In genomic region chr3:59204719-59205503, GRCm38 (mm10) we compare ENCODE assay signal across 15 mouse cellular contexts. TPM values are rescaled to one million over a fixed set of nuclear protein-coding genes. Genes with fewer than 3 reads are reported as not detected.
DNase-seq lines count a peak whose midpoint lies in the region; ATAC-seq and TF ChIP-seq lines count a peak whose summit lies in the region.
"Had no signal": no experiment of that assay in that cellular context is flagged by ENCODE, and none has a peak within 500 bp of the region (broad histone marks: within the 10 kb centered on the region; RNA-seq: fewer than 3 reads in every experiment).

No protein-coding gene starts in this region.

- H3K4me3 ChIP-seq in forebrain, embryonic 14.5 days (ENCODE audit: low read depth, low read length) = no peak overlapping the region
- no peak overlapping the region for H3K4me3 ChIP-seq in forebrain, embryonic 15.5 days
- no peak overlapping the region for H3K4me3 ChIP-seq in lung, embryonic 16.5 days (ENCODE audit: low read length)
- no peak overlapping the region for H3K4me3 ChIP-seq in lung, adult 2 months (replicated peaks; ENCODE audit: extremely low read depth, low read depth, low read length)
- no peak overlapping the region for H3K4me3 ChIP-seq in limb, embryonic 14.5 days (replicated peaks; ENCODE audit: low read length)
- H3K4me3 ChIP-seq: limb, embryonic 12.5 days had no signal

- no peak for TF ChIP-seq POLR2A in lung, adult 2 months (IDR thresholded peaks at IDR 0.05; ENCODE audit: borderline replicate concordance, extremely low read depth, low read depth, low read length)
- TF ChIP-seq POLR2A in limb, embryonic 14.5 days (IDR thresholded peaks at IDR 0.05; ENCODE audit: borderline replicate concordance, extremely low read depth, insufficient read depth, insufficient read length) = no peak

- no peak for TF ChIP-seq CTCF in lung, adult 2 months (IDR thresholded peaks at IDR 0.05; ENCODE audit: insufficient read depth, low read length)

- WGBS in forebrain, embryonic 14.5 days = 59% methylated on average over 11 of the region's 11 CpGs
- WGBS in forebrain, embryonic 15.5 days = 61% methylated on average over 11 of the region's 11 CpGs
- WGBS in lung, embryonic 16.5 days = 36% methylated on average over 11 of the region's 11 CpGs
- WGBS in lung, adult 2 months = 50% methylated on average over 11 of the region's 11 CpGs
- WGBS in limb, embryonic 14.5 days = 38% methylated on average over 11 of the region's 11 CpGs

- ATAC-seq in forebrain, embryonic 14.5 days = peak; percentile 22; the same call in 1 of the 2 replicates
- ATAC-seq in forebrain, embryonic 15.5 days (replicated peaks) = no peak
- ATAC-seq in lung, embryonic 16.5 days (ENCODE audit: low read depth) = no peak
- peak; percentile 31; the same call in 1 of the 2 replicates for ATAC-seq in limb, embryonic 14.5 days (ENCODE audit: low FRiP score, low read depth)
- ATAC-seq in erythroid progenitor cell, adult 5-6 weeks (replicated peaks; ENCODE audit: low FRiP score, poor library complexity, severe bottlenecking) = no peak
- ATAC-seq: hindbrain, postnatal 0 days had no signal

- no peaks in the 10 kb centered on the region for H3K27me3 ChIP-seq in forebrain, embryonic 14.5 days (replicated peaks; ENCODE audit: control insufficient read depth, insufficient read depth, low read length)
- no peaks in the 10 kb centered on the region for H3K27me3 ChIP-seq in forebrain, embryonic 15.5 days
- H3K27me3 ChIP-seq in lung, embryonic 16.5 days (ENCODE audit: control insufficient read depth, insufficient read depth, low read depth, low read length) = no peaks in the 10 kb centered on the region
- no peaks in the 10 kb centered on the region for H3K27me3 ChIP-seq in limb, embryonic 14.5 days (ENCODE audit: control insufficient read depth, insufficient read depth, low read length)
- H3K27me3 ChIP-seq: limb, embryonic 12.5 days had no signal

- H3K9ac ChIP-seq in forebrain, embryonic 14.5 days (ENCODE audit: low read length) = no peak overlapping the region
- no peak overlapping the region for H3K9ac ChIP-seq in forebrain, embryonic 15.5 days (replicated peaks)
- no peak overlapping the region for H3K9ac ChIP-seq in lung, embryonic 16.5 days (ENCODE audit: low read length)
- H3K9ac ChIP-seq in limb, embryonic 14.5 days (ENCODE audit: low read depth, low read length, severe bottlenecking) = no peak overlapping the region
- H3K9ac ChIP-seq: limb, embryonic 12.5 days had no signal

- no peaks in the 10 kb centered on the region for H3K4me1 ChIP-seq in forebrain, embryonic 14.5 days (ENCODE audit: control insufficient read depth, insufficient read depth, low read length)
- H3K4me1 ChIP-seq in forebrain, embryonic 15.5 days = no peaks in the 10 kb centered on the region
- peaks cover 10% of the 10 kb centered on the region for H3K4me1 ChIP-seq in lung, embryonic 16.5 days (replicated peaks; ENCODE audit: control insufficient read depth, insufficient read depth, low read length)
- peaks cover 3% of the 10 kb centered on the region; the same call in 1 of the 2 replicates for H3K4me1 ChIP-seq in lung, adult 2 months (ENCODE audit: control insufficient read depth, insufficient read depth, low read length)
- peaks cover 14% of the 10 kb centered on the region; the same call in 1 of the 2 replicates for H3K4me1 ChIP-seq in limb, embryonic 14.5 days (ENCODE audit: control insufficient read depth, insufficient read depth, low read length)

- H3K4me2 ChIP-seq in forebrain, embryonic 14.5 days (ENCODE audit: low read length) = no peak overlapping the region
- no peak overlapping the region for H3K4me2 ChIP-seq in forebrain, embryonic 15.5 days (replicated peaks)
- no peak overlapping the region for H3K4me2 ChIP-seq in lung, embryonic 16.5 days (ENCODE audit: low read depth, low read length)
- H3K4me2 ChIP-seq in limb, embryonic 14.5 days (replicated peaks; ENCODE audit: low read depth, low read length, severe bottlenecking) = no peak overlapping the region
- H3K4me2 ChIP-seq: limb, embryonic 12.5 days had no signal

- no peaks in the 10 kb centered on the region for H3K9me3 ChIP-seq in forebrain, embryonic 14.5 days (replicated peaks; ENCODE audit: control insufficient read depth, low read length)
- no peaks in the 10 kb centered on the region for H3K9me3 ChIP-seq in forebrain, embryonic 15.5 days
- no peaks in the 10 kb centered on the region for H3K9me3 ChIP-seq in lung, embryonic 16.5 days (ENCODE audit: control insufficient read depth, low read length)
- H3K9me3 ChIP-seq in limb, embryonic 14.5 days (ENCODE audit: control insufficient read depth, low read length) = no peaks in the 10 kb centered on the region
- H3K9me3 ChIP-seq: limb, embryonic 12.5 days had no signal

- no peaks in the 10 kb centered on the region for H3K36me3 ChIP-seq in forebrain, embryonic 14.5 days (ENCODE audit: control insufficient read depth, insufficient read depth, low read length)
- H3K36me3 ChIP-seq in forebrain, embryonic 15.5 days = no peaks in the 10 kb centered on the region
- no peaks in the 10 kb centered on the region for H3K36me3 ChIP-seq in lung, embryonic 16.5 days (ENCODE audit: control insufficient read depth, insufficient read depth, low read length)
- no peaks in the 10 kb centered on the region for H3K36me3 ChIP-seq in limb, embryonic 14.5 days (ENCODE audit: control insufficient read depth, insufficient read depth, low read length)
- H3K36me3 ChIP-seq: limb, embryonic 12.5 days had no signal

- peak; percentile 7 for DNase-seq in forebrain, embryonic 14.5 days (ENCODE audit: low spot score)
- no peak for DNase-seq in lung, adult 2 months
- DNase-seq in limb, embryonic 14.5 days (ENCODE audit: low spot score) = peak; percentile 60
- DNase-seq in yolk sac, embryonic 10.5 days (ENCODE audit: low spot score) = no peak
- no peak for DNase-seq in urinary bladder, postnatal 10 days (ENCODE audit: low spot score)
- DNase-seq: cerebellum, postnatal 25 days; spleen, adult 18-20 months had no signal

- no peak overlapping the region for H3K27ac ChIP-seq in forebrain, embryonic 14.5 days (ENCODE audit: low read depth, low read length)
- no peak overlapping the region for H3K27ac ChIP-seq in forebrain, embryonic 15.5 days (replicated peaks)
- peak overlapping the region; percentile 73 for H3K27ac ChIP-seq in lung, embryonic 16.5 days (ENCODE audit: low read length)
- no peak overlapping the region for H3K27ac ChIP-seq in limb, embryonic 14.5 days (replicated peaks; ENCODE audit: low read depth, low read length)
- H3K27ac ChIP-seq: hindbrain, postnatal 0 days; limb, embryonic 12.5 days had no signal

RNA-seq across cellular contexts. Expression of gene P2ry13, which starts 5.8 kb away (rescaled TPM):
- 1.7 and 2.4 TPM in 2 replicates for polyA plus RNA-seq in forebrain, embryonic 14.5 days (2014; fragmentation: Nextera tagmentation; extraction: Ambion mirVana)
- 1.5 and 1.7 TPM in 2 replicates for polyA plus RNA-seq in forebrain, embryonic 15.5 days (2015; fragmentation: Nextera tagmentation; extraction: Ambion mirVana)
- polyA plus RNA-seq in lung, embryonic 16.5 days (2015; fragmentation: Nextera tagmentation; extraction: Ambion mirVana) = 1.5 and 1.7 TPM in 2 replicates
- 3.0 TPM in 2 replicates for polyA plus RNA-seq in lung, adult 2 months (2012; rRNA removed)
- 1.3 and 1.4 TPM in 2 replicates for polyA plus RNA-seq in limb, embryonic 14.5 days (2012; rRNA removed)
- polyA plus RNA-seq in limb, embryonic 14.5 days (2014; fragmentation: Nextera tagmentation; extraction: Ambion mirVana) = 1.6 and 1.9 TPM in 2 replicates
- 1.3 and 4.3 TPM in 2 replicates for total RNA-seq in erythroid progenitor cell, adult 5-6 weeks (2015; ENCODE audit: low replicate concordance)
- 1.4 and 2.3 TPM in 2 replicates for total RNA-seq in erythroid progenitor cell, adult 5-6 weeks (2017; ENCODE audit: low replicate concordance)
- total RNA-seq: ES-E14 had no signal

RNA-seq across cellular contexts. Expression of gene Gpr87, which starts 10.0 kb away (rescaled TPM):
- not detected in 2 replicates for polyA plus RNA-seq in forebrain, embryonic 14.5 days (2014; fragmentation: Nextera tagmentation; extraction: Ambion mirVana)
- polyA plus RNA-seq in forebrain, embryonic 15.5 days (2015; fragmentation: Nextera tagmentation; extraction: Ambion mirVana) = 0.15 TPM in 1 of 2 replicates, not detected in the other
- 0.20 TPM in 1 of 2 replicates, not detected in the other for polyA plus RNA-seq in lung, embryonic 16.5 days (2015; fragmentation: Nextera tagmentation; extraction: Ambion mirVana)
- polyA plus RNA-seq in lung, adult 2 months (2012; rRNA removed) = 5.2 TPM in 1 of 2 replicates, not detected in the other
- polyA plus RNA-seq in limb, embryonic 14.5 days (2012; rRNA removed) = 5.7 and 6.3 TPM in 2 replicates
- 14.8 and 20.4 TPM in 2 replicates for polyA plus RNA-seq in limb, embryonic 14.5 days (2014; fragmentation: Nextera tagmentation; extraction: Ambion mirVana)
- not detected in 2 replicates for total RNA-seq in erythroid progenitor cell, adult 5-6 weeks (2015; ENCODE audit: low replicate concordance)
- total RNA-seq in erythroid progenitor cell, adult 5-6 weeks (2017; ENCODE audit: low replicate concordance) = not detected in 2 replicates
- total RNA-seq: gastrocnemius, adult 18-20 months; hindbrain, postnatal 0 days; layer of hippocampus, postnatal 10 days had no signal

RNA-seq across cellular contexts. Expression of gene P2ry14, which starts 51.5 kb away (rescaled TPM):
- polyA plus RNA-seq in forebrain, embryonic 14.5 days (2014; fragmentation: Nextera tagmentation; extraction: Ambion mirVana) = 1.7 and 2.4 TPM in 2 replicates
- 3.0 and 3.5 TPM in 2 replicates for polyA plus RNA-seq in forebrain, embryonic 15.5 days (2015; fragmentation: Nextera tagmentation; extraction: Ambion mirVana)
- 29.7 and 31.3 TPM in 2 replicates for polyA plus RNA-seq in lung, embryonic 16.5 days (2015; fragmentation: Nextera tagmentation; extraction: Ambion mirVana)
- 4.6 and 8.0 TPM in 2 replicates for polyA plus RNA-seq in lung, adult 2 months (2012; rRNA removed)
- 0.36 and 0.38 TPM in 2 replicates for polyA plus RNA-seq in limb, embryonic 14.5 days (2012; rRNA removed)
- 1.6 and 1.8 TPM in 2 replicates for polyA plus RNA-seq in limb, embryonic 14.5 days (2014; fragmentation: Nextera tagmentation; extraction: Ambion mirVana)
- total RNA-seq in erythroid progenitor cell, adult 5-6 weeks (2015; ENCODE audit: low replicate concordance) = 4.6 TPM in 1 of 2 replicates, not detected in the other
- total RNA-seq in erythroid progenitor cell, adult 5-6 weeks (2017; ENCODE audit: low replicate concordance) = 2.1 TPM in 1 of 2 replicates, not detected in the other

RNA-seq across cellular contexts. Expression of gene P2ry12, which starts 57.8 kb away (rescaled TPM):
- polyA plus RNA-seq in forebrain, embryonic 14.5 days (2014; fragmentation: Nextera tagmentation; extraction: Ambion mirVana) = 9.2 and 10.9 TPM in 2 replicates
- polyA plus RNA-seq in forebrain, embryonic 15.5 days (2015; fragmentation: Nextera tagmentation; extraction: Ambion mirVana) = 8.0 and 10.6 TPM in 2 replicates
- 2.1 and 2.8 TPM in 2 replicates for polyA plus RNA-seq in lung, embryonic 16.5 days (2015; fragmentation: Nextera tagmentation; extraction: Ambion mirVana)
- 3.0 and 4.6 TPM in 2 replicates for polyA plus RNA-seq in lung, adult 2 months (2012; rRNA removed)
- 2.0 and 2.5 TPM in 2 replicates for polyA plus RNA-seq in limb, embryonic 14.5 days (2012; rRNA removed)
- polyA plus RNA-seq in limb, embryonic 14.5 days (2014; fragmentation: Nextera tagmentation; extraction: Ambion mirVana) = 3.3 TPM in 2 replicates
- 2.1 and 5.0 TPM in 2 replicates for total RNA-seq in erythroid progenitor cell, adult 5-6 weeks (2015; ENCODE audit: low replicate concordance)
- total RNA-seq in erythroid progenitor cell, adult 5-6 weeks (2017; ENCODE audit: low replicate concordance) = not detected in 2 replicates

Comparison
In these comparisons a context has a peak if more than half of its experiments do, and no peak if none do; other contexts are left out.
1. ATAC-seq: peak in forebrain, embryonic 14.5 days (single experiment) and limb, embryonic 14.5 days (single experiment); none in forebrain, embryonic 15.5 days (single experiment), lung, embryonic 16.5 days (single experiment) and erythroid progenitor cell, adult 5-6 weeks (single experiment).
2. DNase-seq: peak in forebrain, embryonic 14.5 days (single experiment) and limb, embryonic 14.5 days (single experiment); none in lung, adult 2 months (single experiment), yolk sac, embryonic 10.5 days (single experiment) and urinary bladder, postnatal 10 days (single experiment).